Mouse (Mus musculus) kidney, adult 2 months (tissue): Measurements from ENCODE around the gene Slc35a2.
A peak's percentile ranks its signal among the peaks of the same experiment; 100 is the strongest.

Experiments used
- CTCF ChIP-seq: fragments of 200-500 bp; conservative IDR thresholded peaks from 2 replicates; pipeline ENCODE4 v1.5.1; 2011; ENCODE audit warnings: low read depth, mild to moderate bottlenecking, control low read depth, low read length, moderate library complexity, mixed read lengths; ENCODE audit not compliant: insufficient read depth, insufficient read length
- POLR2A ChIP-seq: fragments of 200-500 bp; IDR thresholded peaks from one replicate; pipeline ENCODE4 v1.6.1; 2011; ENCODE audit warnings: low read depth, low read length, control low read depth

- TF ChIP-seq POLR2A (no peak), CTCF (peak; percentile 51)
Observed at GRCm38 (mm10) chrX:7879819-7880218, 4.0 kb upstream of the Slc35a2 start.
